Mouse (Mus musculus) spleen, adult 18-20 months (tissue): ENCODE data around the gene Magi1.

ENCODE experiments used
- DNase-seq, 2 experiments: peaks; one replicate each; pipeline ENCODE4 v3.0.0; 2022; ENCODE audit warnings: mixed read lengths in 2 of 2

The Magi1 gene

GRCm38 (mm10) chr6:94155996-94156395 lies 127.7 kb downstream of the Magi1 start:
- no peak for DNase-seq

DNA sequence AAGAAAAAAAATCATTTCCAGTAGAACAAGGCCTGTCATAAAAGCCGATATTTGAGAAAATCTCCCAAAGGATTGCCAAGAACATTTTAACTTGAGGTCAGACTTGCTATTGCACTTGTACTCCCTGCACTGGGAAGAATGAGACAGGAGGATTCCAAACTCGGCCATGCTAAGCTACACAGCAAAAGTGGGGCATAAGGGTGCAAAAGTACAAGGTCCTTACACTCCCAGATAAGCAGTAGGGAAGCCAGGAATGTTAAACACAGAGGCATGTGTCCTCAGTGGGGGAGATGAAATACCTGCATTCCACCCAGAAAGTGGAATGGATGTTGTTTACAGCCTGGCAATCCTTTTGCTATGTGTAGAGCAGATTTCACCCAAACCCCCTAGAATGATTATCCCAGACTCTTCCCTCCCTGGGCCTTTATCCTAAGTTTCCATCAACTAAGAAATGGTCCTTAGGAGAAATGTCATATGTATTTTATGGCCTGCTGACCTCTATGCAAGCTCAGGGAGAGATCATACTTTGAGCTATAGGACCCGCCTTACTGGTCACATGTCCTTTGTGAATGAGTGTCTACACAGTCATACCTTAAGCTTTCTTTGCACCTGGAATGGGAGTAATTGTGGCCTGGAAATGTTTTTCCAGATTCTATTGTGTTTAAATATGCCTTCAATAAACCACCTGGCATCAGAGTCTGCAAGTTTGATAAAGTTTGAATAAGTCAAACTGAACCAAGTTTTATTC lies 128.7 kb downstream of the Magi1 start:
- no peak for DNase-seq

- no peak for DNase-seq
Measured at GRCm38 (mm10) chr6:94152881-94153280, 130.8 kb downstream of the Magi1 start.

- no peak for DNase-seq
Measured at GRCm38 (mm10) chr6:94150876-94151275, 132.8 kb downstream of the Magi1 start.

GRCm38 (mm10) chr6:94149800-94150199 lies 133.9 kb downstream of the Magi1 start:
- no peak for DNase-seq

GRCm38 (mm10) chr6:94146206-94146493 lies 137.6 kb downstream of the Magi1 start:
- no peak for DNase-seq

- DNase-seq, result no peak
Measured at GRCm38 (mm10) chr6:94145430-94146205, 138.1 kb downstream of the Magi1 start.

DNA sequence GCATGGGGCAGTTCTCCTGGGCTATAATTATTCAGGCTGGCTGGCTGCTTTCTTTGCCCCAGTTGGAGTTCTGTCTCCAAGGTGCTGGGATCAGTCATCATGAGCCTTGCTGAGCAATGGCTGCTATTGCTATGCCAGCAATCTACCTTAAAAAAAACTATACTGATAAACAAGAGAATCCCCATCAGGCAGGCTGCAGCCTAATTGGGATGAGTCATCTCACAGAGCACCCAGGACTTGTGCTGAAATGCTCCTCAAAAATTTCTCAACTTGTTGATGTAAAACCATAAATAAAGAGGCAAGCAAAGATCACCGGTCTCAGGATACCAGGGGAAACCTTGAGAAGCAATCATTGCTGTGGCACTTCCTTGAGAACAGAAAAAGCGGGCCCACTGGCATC lies 141.2 kb downstream of the Magi1 start:
- DNase-seq, result no peak

- no peak for DNase-seq
Measured at GRCm38 (mm10) chr6:94141496-94141895, 142.2 kb downstream of the Magi1 start.

- no peak for DNase-seq
Measured at GRCm38 (mm10) chr6:94139952-94140414, 143.7 kb downstream of the Magi1 start.

DNA sequence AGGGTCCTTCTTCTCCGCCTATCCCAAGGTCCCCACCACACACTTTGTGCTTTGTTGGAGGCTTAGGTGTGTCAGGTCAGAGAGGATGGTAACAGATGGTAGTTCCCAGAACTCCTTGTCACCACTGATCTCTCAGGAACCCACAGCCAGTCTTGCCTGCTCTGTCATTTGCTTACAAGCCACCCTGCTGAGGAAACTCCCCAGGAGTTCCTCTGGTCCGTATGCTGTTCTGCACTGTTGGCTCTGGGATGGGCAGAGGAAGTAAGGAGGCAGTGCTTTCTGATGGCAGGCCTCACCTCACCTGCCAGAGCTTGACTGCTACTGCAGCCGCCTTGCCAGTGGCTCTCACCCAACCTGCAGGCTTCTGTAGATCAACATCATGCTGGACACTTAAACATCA lies 147.0 kb downstream of the Magi1 start:
- no peak for DNase-seq

- DNase-seq, result no peak
Measured at GRCm38 (mm10) chr6:94134159-94134558, 149.6 kb downstream of the Magi1 start.

- DNase-seq, result no peak
Measured at GRCm38 (mm10) chr6:94131999-94132398, 151.7 kb downstream of the Magi1 start.

DNA sequence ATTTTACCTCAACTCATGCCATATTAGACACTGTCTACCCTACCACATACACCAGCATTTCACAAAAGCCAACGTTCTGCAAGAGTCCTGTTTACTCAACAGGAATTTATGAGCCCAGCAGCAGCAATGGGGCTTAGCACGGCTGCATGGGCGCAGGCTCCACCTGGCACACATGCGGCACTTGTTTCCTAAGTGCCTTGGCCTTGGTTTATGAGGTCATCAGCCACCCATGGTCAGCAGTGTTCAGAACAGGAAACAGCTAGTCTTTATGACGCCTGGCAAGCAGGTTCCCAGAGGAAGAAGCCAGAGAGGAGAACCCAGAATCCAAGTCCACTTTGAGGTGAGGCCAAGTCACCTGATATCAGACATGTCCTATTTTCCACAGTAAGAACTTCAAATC lies 153.3 kb downstream of the Magi1 start:
- no peak for DNase-seq

DNA sequence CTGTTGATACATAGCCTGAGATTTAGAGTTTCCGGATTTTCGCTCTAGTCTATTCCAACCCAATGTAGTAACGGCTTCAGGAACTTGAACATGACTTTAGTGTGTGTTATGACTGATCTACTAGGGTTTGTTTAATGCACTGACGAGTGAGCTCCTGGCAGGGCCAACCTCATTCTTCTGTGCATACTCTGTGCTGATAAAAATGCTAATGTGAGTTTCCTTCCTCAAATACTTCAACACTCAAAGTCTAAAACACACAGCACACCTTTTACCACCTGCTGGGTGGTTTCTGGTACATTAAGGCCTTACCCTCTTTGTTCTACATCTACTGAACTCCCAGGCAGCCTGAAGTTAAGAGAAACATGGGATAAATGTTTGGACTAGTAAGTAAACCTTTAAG lies 157.0 kb downstream of the Magi1 start:
- DNase-seq, result no peak

DNA sequence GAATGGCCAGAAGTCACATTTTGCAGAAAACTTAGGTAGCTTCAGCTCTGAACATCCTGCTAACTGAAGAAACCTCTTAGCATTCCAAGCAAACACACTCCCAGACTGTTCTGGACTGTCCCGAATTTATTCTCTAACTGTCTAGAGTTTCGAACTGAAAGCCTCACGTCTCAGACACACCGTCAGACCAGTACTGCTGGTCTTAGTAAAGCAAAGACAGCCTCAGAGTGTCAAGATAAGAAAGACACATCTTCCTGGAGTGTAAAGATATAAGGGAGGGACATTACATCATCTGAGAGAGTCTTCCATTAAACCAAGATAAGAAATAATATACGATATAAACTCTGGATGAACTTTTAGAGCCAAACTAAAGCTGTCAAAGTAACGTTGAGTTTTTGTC lies 158.6 kb downstream of the Magi1 start:
- DNase-seq, result no peak

- DNase-seq, result no peak
Measured at GRCm38 (mm10) chr6:94124279-94124678, 159.4 kb downstream of the Magi1 start.

- DNase-seq, result no peak
Measured at GRCm38 (mm10) chr6:94122566-94123150, 161.1 kb downstream of the Magi1 start.

GRCm38 (mm10) chr6:94121488-94121887 lies 162.2 kb downstream of the Magi1 start:
- no peak for DNase-seq

DNA sequence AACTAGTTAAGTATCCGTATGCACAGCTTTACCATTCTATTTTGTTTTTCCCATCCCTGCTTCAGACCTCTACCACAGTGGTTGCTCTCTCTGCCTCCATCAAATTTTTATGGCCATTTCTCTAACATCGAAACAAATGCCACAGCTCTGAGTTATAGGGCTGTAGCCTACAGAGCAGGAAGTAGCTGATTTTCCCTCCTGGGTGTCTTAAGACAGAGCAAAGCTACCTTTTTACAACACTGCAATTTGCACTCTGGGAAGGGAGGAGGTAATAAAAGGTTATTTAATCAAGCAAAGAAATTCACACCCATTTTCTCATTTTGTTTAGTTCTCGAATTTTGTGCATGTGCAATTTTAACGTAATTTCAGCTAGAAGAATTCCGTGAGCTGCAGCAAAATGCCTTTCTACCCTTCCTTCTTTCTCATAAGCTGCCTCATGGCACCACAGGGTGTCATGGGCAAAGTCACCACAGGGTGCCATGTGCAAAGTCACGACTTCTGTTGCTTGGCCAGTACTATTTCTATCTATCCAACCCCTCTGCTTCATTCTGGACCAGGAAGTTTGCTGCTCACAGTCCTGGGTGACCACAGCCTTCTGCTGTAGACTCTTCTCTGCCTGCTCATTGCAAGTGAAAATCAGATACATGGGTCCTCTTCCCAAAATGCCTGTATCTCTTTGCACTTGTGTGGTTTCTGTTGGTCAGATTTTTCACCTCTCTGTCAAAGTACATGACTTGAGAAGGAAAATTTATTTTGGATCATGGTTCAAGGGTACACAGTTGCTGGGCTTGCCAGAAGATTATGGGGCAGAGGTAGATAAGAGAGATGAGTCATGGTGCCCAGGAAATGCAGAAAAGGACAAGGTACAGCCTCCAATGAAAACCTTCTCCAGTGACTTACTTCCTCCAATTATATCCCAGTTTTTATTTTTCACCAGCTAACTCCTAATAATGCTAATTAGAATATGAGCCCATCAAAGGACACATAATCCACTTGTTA lies 167.0 kb downstream of the Magi1 start:
- no peak for DNase-seq

- no peak for DNase-seq
Measured at GRCm38 (mm10) chr6:94111833-94112232, 171.9 kb downstream of the Magi1 start.

GRCm38 (mm10) chr6:94107401-94108107 lies 176.2 kb downstream of the Magi1 start:
- no peak for DNase-seq
